In the genomic region with DNA sequence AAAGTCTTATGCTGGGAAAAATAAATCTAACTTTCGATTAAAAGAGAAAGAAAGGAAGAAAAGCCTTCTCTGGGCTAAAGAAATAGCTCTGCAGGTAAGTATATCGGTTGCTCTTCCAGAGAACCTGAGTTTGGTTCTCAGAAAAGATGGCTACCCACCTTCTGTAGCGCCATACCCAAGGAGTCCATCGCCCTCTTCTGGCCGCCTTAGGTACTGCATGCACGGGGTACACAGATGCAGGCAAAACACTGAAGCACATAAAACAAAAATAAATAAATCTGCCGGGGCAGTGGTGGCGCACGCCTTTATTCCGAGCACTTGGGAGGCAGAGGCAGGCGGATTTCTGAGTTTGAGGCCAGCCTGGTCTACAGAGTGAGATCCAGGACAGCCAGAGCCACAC, we compare ENCODE assay signal across 8 mouse cellular contexts. TPM values are rescaled to one million over a fixed set of nuclear protein-coding genes. Genes with fewer than 3 reads are reported as not detected.
DNase-seq lines count a peak whose midpoint lies in the region; ATAC-seq and TF ChIP-seq lines count a peak whose summit lies in the region.

No protein-coding gene starts in this region.

- H3K27ac ChIP-seq in kidney, embryonic 14.5 days (ENCODE audit: low read depth, low read length), result no peak overlapping the region
- no peak overlapping the region for H3K27ac ChIP-seq in MEL (ENCODE audit: control insufficient read depth, low read depth, low read length)
- no peak overlapping the region for H3K27ac ChIP-seq in liver, postnatal 0 days (ENCODE audit: low read depth)
- H3K27ac ChIP-seq in hindbrain, embryonic 12.5 days, result no peak overlapping the region

- no peaks in the 10 kb centered on the region for H3K4me1 ChIP-seq in kidney, embryonic 14.5 days (ENCODE audit: control insufficient read depth, insufficient read depth, low read length)
- peaks cover 0 to 6% of the 10 kb centered on the region in 2 experiments; a peak in 2 of 4 replicates for H3K4me1 ChIP-seq in MEL (ENCODE audit: control insufficient read depth in 1 of 2, insufficient read depth in 2 of 2, low read length in 2 of 2)
- H3K4me1 ChIP-seq in liver, postnatal 0 days (ENCODE audit: insufficient read depth), result no peaks in the 10 kb centered on the region
- no peaks in the 10 kb centered on the region for H3K4me1 ChIP-seq in hindbrain, embryonic 12.5 days

- H3K36me3 ChIP-seq in kidney, embryonic 14.5 days (ENCODE audit: control insufficient read depth, insufficient read depth, low read length), result no peaks in the 10 kb centered on the region
- peaks cover 0 to 2% of the 10 kb centered on the region in 2 experiments; a peak in 1 of 4 replicates for H3K36me3 ChIP-seq in MEL (ENCODE audit: control insufficient read depth in 1 of 2, insufficient read depth in 2 of 2, low read length in 2 of 2)
- H3K36me3 ChIP-seq in liver, postnatal 0 days (replicated peaks; ENCODE audit: insufficient read depth, low read length), result no peaks in the 10 kb centered on the region
- H3K36me3 ChIP-seq in hindbrain, embryonic 12.5 days, result no peaks in the 10 kb centered on the region

- ATAC-seq in kidney, embryonic 14.5 days (ENCODE audit: low FRiP score, low TSS enrichment), result no peak
- no peak for ATAC-seq in liver, postnatal 0 days
- ATAC-seq in hindbrain, embryonic 12.5 days (ENCODE audit: low FRiP score), result no peak

- 38% methylated on average over 11 of the region's 11 CpGs for WGBS in kidney, embryonic 14.5 days
- WGBS in liver, postnatal 0 days (ENCODE audit: insufficient replicate concordance), result 37% methylated on average over 11 of the region's 11 CpGs
- WGBS in hindbrain, embryonic 12.5 days, result 43% methylated on average over 11 of the region's 11 CpGs

- peak; percentile 69 for TF ChIP-seq RAD21 in MEL (IDR thresholded peaks at IDR 0.05; ENCODE audit: low read depth, low read length)

- TF ChIP-seq CTCF in MEL (IDR thresholded peaks at IDR 0.05 in 2 of 3, conservative IDR thresholded peaks at IDR 0.05 in 1 of 3; ENCODE audit: control insufficient read depth in 1 of 3, insufficient read depth in 1 of 3, low read depth in 2 of 3, low read length in 3 of 3, poor library complexity in 1 of 3, severe bottlenecking in 1 of 3), result peak; percentile 75 to 85 (median 77)
- peak; percentile 93 for TF ChIP-seq CTCF in liver, postnatal 0 days (IDR thresholded peaks at IDR 0.05; ENCODE audit: low read depth)

- no peak overlapping the region for H3K9ac ChIP-seq in kidney, embryonic 14.5 days (ENCODE audit: low read depth, low read length)
- no peak overlapping the region for H3K9ac ChIP-seq in MEL (ENCODE audit: control insufficient read depth, low read depth, low read length, poor library complexity, severe bottlenecking)
- no peak overlapping the region for H3K9ac ChIP-seq in liver, postnatal 0 days (replicated peaks)
- no peak overlapping the region for H3K9ac ChIP-seq in hindbrain, embryonic 12.5 days

- H3K4me2 ChIP-seq in kidney, embryonic 14.5 days (replicated peaks; ENCODE audit: low read depth, low read length), result no peak overlapping the region
- H3K4me2 ChIP-seq in liver, postnatal 0 days (ENCODE audit: low read depth, low read length), result no peak overlapping the region
- no peak overlapping the region for H3K4me2 ChIP-seq in hindbrain, embryonic 12.5 days (replicated peaks)

- H3K27me3 ChIP-seq in kidney, embryonic 14.5 days (ENCODE audit: control insufficient read depth, insufficient read depth, low read length), result no peaks in the 10 kb centered on the region
- H3K27me3 ChIP-seq in MEL (ENCODE audit: control insufficient read depth in 1 of 2, insufficient read depth in 2 of 2, low read length in 2 of 2), result peaks cover 3% of the 10 kb centered on the region in 2 experiments; a peak in 2 of 4 replicates
- H3K27me3 ChIP-seq in liver, postnatal 0 days (ENCODE audit: insufficient read depth, low read length), result no peaks in the 10 kb centered on the region
- no peaks in the 10 kb centered on the region for H3K27me3 ChIP-seq in hindbrain, embryonic 12.5 days

- H3K79me2 ChIP-seq in MEL (ENCODE audit: control insufficient read depth, insufficient read depth, low read length, poor library complexity), result no peaks in the 10 kb centered on the region

- H3K4me3 ChIP-seq in kidney, embryonic 14.5 days (ENCODE audit: low read length), result no peak overlapping the region
- no peak overlapping the region for H3K4me3 ChIP-seq in MEL (ENCODE audit: control insufficient read depth in 1 of 2, insufficient read depth in 1 of 2, low read depth in 2 of 2, low read length in 2 of 2)
- no peak overlapping the region for H3K4me3 ChIP-seq in liver, postnatal 0 days (ENCODE audit: low read depth, low read length)
- no peak overlapping the region for H3K4me3 ChIP-seq in hindbrain, embryonic 12.5 days

- no peaks in the 10 kb centered on the region for H3K9me3 ChIP-seq in kidney, embryonic 14.5 days (ENCODE audit: control insufficient read depth, low read length)
- H3K9me3 ChIP-seq in MEL (replicated peaks; ENCODE audit: insufficient read depth, low read length), result no peaks in the 10 kb centered on the region
- H3K9me3 ChIP-seq in liver, postnatal 0 days (ENCODE audit: low read length), result no peaks in the 10 kb centered on the region
- H3K9me3 ChIP-seq in hindbrain, embryonic 12.5 days (replicated peaks), result no peaks in the 10 kb centered on the region

- DNase-seq in kidney, adult 11 months, result peak; percentile 41
- DNase-seq in CD4-positive helper T cell, adult 2 months (ENCODE audit: low read depth, low spot score), result peak; percentile 72
- peak; percentile 75 for DNase-seq in MEL (ENCODE audit: low read depth, low spot score)
- peak; percentile 67 for DNase-seq in embryo, embryonic 9.5 days (ENCODE audit: extremely low spot score)
- DNase-seq in liver, postnatal 0 days, result peak; percentile 82
- peak; percentile 74 to 89 for DNase-seq in spleen, postnatal 4 days (ENCODE audit: low spot score in 2 of 2)

- no peak for TF ChIP-seq EP300 in MEL (IDR thresholded peaks at IDR 0.05; ENCODE audit: low read depth in 1 of 2, low read length in 2 of 2)
- TF ChIP-seq EP300 in liver, postnatal 0 days (IDR thresholded peaks at IDR 0.05; ENCODE audit: low read depth), result no peak

- TF ChIP-seq POLR2A in MEL (IDR thresholded peaks at IDR 0.05; ENCODE audit: control insufficient read depth in 1 of 2, insufficient read depth in 1 of 2, low read depth in 1 of 2, low read length in 2 of 2, poor library complexity in 1 of 2), result no peak

TF ChIP-seq in MEL, 35 proteins besides CTCF, POLR2A, EP300 and RAD21:
- peak; percentile 72 for TF ChIP-seq SMC3 (IDR thresholded peaks at IDR 0.05; ENCODE audit: low read depth, low read length)
- TF ChIP-seq GATA1 (IDR thresholded peaks at IDR 0.05; ENCODE audit: low read depth, low read length), result no peak
- TF ChIP-seq ZC3H11A (IDR thresholded peaks at IDR 0.05; ENCODE audit: low read depth, low read length), result peak; percentile 50
- no peak for TF ChIP-seq BHLHE40 (IDR thresholded peaks at IDR 0.05; ENCODE audit: borderline replicate concordance, low read depth, low read length)

RNA-seq across cellular contexts. Expression of a gene that starts 15.9 kb away (rescaled TPM):
- polyA plus RNA-seq in kidney, embryonic 14.5 days (2014; fragmentation: Nextera tagmentation; extraction: Ambion mirVana), result 6.8 and 9.2 TPM in 2 replicates
- total RNA-seq in MEL (2012; rRNA removed), result 0.04 TPM in 1 of 2 replicates, not detected in the other
- not detected for polyA plus RNA-seq in MEL (2012; ENCODE audit: insufficient read depth in 1 of 2, insufficient read length in 2 of 2, low read depth in 1 of 2, low replicate concordance in 2 of 2, missing spikeins in 1 of 2)
- 0.11 and 0.12 TPM in 2 replicates for polyA plus RNA-seq in liver, postnatal 0 days (2015; fragmentation: Nextera tagmentation; extraction: Ambion mirVana)
- polyA plus RNA-seq in hindbrain, embryonic 12.5 days (2016; fragmentation: Nextera tagmentation; extraction: Ambion mirVana), result 7.6 and 8.6 TPM in 2 replicates

RNA-seq across cellular contexts. Expression of a gene that starts 28.7 kb away (rescaled TPM):
- 0.99 and 1.4 TPM in 2 replicates for polyA plus RNA-seq in kidney, embryonic 14.5 days (2014; fragmentation: Nextera tagmentation; extraction: Ambion mirVana)
- total RNA-seq in MEL (2012; rRNA removed), result not detected in 2 replicates
- polyA plus RNA-seq in MEL (2012; ENCODE audit: insufficient read depth in 1 of 2, insufficient read length in 2 of 2, low read depth in 1 of 2, low replicate concordance in 2 of 2, missing spikeins in 1 of 2), result not detected
- polyA plus RNA-seq in liver, postnatal 0 days (2015; fragmentation: Nextera tagmentation; extraction: Ambion mirVana), result 1.5 and 2.3 TPM in 2 replicates
- polyA plus RNA-seq in hindbrain, embryonic 12.5 days (2016; fragmentation: Nextera tagmentation; extraction: Ambion mirVana), result 0.23 TPM in 1 of 2 replicates, not detected in the other

RNA-seq across cellular contexts. Expression of a gene that starts 51.8 kb away (rescaled TPM):
- polyA plus RNA-seq in kidney, embryonic 14.5 days (2014; fragmentation: Nextera tagmentation; extraction: Ambion mirVana), result 48.8 and 55.6 TPM in 2 replicates
- total RNA-seq in MEL (2012; rRNA removed), result 2.5 and 3.2 TPM in 2 replicates
- polyA plus RNA-seq in MEL (2012; ENCODE audit: insufficient read depth in 1 of 2, insufficient read length in 2 of 2, low read depth in 1 of 2, low replicate concordance in 2 of 2, missing spikeins in 1 of 2), result 1 to 10 TPM in 1 of 2 experiments, not detected in 1; 4.5 TPM
- polyA plus RNA-seq in liver, postnatal 0 days (2015; fragmentation: Nextera tagmentation; extraction: Ambion mirVana), result 8.9 and 9.6 TPM in 2 replicates
- polyA plus RNA-seq in hindbrain, embryonic 12.5 days (2016; fragmentation: Nextera tagmentation; extraction: Ambion mirVana), result 50.6 and 54.6 TPM in 2 replicates
